Mouse (Mus musculus): ENCODE data around the gene 2610528J11Rik.
"Not testable (repeated sequence)": the region's sequence is repeated elsewhere in the genome, so short reads cannot be mapped to it uniquely, and the experiment has no call there.

2610528J11Rik gene

DNA sequence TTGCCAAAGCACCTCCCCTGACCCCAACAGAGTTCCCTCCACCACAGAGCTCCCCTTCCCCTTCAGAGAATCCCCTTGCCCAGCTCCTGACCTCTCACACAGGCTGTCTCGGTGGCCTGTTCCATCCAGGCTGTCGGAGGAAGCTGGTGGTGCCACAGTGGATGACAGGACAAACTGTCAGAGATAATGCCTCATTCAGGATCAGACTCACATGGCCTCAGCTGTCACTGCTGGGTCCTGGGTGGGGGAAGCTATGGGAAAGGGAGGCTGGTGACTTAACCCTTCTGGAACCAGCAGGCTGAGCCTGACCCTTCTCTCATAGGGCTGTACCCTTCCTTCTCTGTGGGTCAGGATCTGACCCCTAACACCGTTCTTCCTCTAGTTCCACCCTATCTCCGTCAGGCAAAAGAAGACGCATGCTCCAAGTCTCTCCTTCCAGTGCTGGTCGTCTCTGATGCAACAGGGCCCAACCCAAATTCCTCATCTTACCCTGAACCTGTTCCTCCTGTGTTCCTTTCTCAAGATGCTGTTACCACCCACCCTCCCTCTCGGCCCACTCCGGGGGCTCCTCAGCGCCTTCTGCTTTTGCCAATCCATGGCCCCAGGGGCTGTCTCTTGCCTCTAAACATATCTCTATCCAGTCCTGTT is 15.8 kb downstream of the 2610528J11Rik start:
- DNase-seq (ENCODE audit: low spot score) = no peak

DNA sequence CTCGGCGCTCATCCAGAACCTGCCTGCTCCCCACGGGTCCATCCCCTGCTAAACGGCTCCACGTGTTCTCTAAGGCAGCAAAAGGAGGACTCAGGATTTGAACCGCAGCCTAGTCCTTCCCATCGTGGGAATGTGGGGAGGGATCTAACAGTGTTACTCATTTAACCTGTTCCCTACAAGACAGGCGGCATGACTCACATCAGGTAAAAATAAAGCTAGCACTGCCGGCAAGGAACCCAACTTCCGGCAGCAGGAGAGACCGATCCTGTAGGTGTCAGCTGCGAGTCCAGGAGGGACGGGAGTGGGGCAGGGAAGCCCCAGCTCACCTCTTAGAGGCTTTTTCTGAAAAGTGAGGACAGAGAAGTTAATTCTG is 16.3 kb downstream of the 2610528J11Rik start:
- peak; percentile 51 for DNase-seq (ENCODE audit: low spot score)

- peak; percentile 89 for DNase-seq (ENCODE audit: low spot score)
Observed at GRCm38 (mm10) chr4:118543592-118544260, 16.9 kb downstream of the 2610528J11Rik start, which contains the start of gene Tmem125. Tmem125 (minus strand) TSS chr4:118544044.

DNA sequence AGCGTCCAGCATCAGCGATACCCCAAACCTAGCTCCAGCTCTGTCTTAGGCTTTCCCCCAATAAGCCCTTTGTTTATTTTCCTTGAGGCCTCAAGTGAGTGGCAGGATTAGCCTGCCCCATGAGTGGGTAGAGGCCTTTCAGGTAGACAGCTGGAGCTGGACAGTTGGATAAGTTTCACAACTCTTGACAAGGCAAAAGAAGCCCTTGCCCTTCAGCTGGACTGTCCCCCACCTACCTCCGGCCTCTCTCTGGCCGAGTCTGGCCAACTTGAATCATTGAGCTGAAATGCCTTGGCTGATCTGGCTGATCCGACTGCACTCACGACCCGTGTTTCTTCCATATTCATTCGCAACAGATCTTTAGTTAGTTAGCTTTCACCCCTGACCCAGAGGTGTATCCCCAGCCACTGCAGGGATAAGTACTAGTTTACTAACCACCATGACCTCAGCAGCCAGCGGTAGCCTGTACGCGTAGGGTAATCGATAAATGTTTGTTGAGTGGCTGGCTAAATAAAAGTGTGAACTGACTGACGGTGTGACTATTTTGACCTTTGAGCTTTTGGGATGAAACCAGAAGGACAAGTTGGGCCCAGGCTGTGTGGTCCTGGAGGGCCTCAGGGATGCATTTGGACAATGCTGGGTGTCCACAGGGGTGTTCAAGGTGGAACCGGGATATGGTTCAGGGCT is 17.8 kb downstream of the 2610528J11Rik start:
- DNase-seq (ENCODE audit: low spot score) = no peak

GRCm38 (mm10) chr4:118547424-118548129 is 20.8 kb downstream of the 2610528J11Rik start:
- DNase-seq (ENCODE audit: low spot score) = peak; percentile 54

DNA sequence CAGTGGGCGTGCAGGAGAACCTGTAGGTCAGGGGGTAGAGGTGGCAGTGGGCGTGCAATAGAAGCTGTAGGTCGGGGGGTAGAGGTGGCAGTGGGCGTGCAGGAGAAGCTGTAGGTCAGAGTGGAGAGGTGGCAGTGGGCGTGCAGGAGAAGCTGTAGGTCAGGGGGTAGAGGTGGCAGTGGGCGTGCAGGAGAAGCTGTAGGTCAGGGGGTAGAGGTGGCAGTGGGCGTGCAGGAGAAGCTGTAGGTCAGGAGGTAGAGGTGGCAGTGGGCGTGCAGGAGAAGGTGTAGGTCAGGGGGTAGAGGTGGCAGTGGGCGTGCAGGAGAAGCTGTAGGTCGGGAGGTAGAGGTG is 21.3 kb downstream of the 2610528J11Rik start:
- not testable (repeated sequence) for DNase-seq (ENCODE audit: low spot score)

GRCm38 (mm10) chr4:118553039-118553649 is 26.3 kb downstream of the 2610528J11Rik start:
- no peak for DNase-seq (ENCODE audit: low spot score)

DNA sequence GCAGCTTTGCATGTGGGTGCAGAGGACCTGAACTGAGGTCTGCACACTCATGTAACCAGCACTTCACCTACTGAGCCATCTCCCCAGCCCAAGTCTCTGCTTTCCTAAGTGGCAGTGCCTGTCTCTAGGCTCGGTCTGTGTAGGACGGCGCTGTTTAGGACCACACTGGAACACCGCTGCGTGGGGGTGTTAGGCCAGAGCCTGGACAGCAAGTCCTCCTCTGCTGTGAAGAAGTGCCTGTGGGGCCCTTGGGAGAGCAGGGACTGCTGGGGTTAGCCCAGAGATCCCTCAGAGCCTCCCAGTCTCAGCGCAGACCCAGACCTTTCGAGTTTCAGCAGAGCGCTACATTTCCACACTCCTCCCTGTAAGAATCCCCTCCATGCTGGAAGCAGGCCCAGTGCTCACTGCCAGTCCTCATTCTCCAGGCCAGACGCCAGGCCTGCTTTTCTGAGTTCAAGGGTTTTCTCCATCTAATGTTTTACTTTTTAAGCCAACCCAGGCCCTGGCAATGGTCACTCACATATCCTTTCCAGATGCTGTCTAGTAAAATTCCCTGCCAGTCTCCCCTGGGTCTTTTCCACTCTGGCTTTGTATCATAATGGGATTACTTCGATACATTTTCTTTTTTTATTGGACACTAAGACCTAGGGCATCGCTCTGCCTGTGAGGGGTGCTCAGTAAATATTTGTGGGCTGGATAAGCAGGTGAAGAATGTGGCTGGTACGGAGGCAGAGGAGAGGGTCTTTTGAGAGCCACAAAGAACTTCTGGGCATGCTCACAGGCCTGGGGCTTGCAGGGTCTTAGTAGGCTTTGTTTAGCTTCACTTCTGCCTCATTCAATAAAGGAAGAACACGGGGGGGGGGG is 37.5 kb downstream of the 2610528J11Rik start:
- no peak for DNase-seq (ENCODE audit: low spot score)

GRCm38 (mm10) chr4:118564926-118565279 is 38.1 kb downstream of the 2610528J11Rik start:
- DNase-seq (ENCODE audit: low spot score) = no peak

- peak; percentile 63 for DNase-seq (ENCODE audit: low spot score)
Observed at GRCm38 (mm10) chr4:118566161-118566676, 39.4 kb downstream of the 2610528J11Rik start.

- no peak for DNase-seq (ENCODE audit: low spot score)
Observed at GRCm38 (mm10) chr4:118568709-118569108, 41.9 kb downstream of the 2610528J11Rik start.

DNA sequence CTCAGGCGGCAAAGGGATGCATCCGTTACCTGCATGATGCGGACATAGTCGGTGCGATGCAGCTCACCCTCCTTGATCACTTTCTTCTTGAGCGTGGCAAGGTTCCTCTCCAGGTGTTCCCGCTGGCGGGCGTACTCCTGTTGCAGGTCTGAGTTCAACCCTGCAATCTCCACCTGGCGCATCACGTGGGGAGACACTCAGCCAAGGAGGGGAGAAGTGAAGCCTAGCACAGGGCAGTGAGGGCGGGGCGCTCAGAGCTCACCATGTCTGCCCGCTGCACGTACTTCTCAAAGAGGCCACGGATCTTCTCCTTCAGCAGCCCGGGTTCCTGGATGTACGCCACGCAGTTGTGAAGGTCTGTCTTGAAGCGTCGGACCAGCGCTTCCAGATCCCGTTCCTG is 42.5 kb downstream of the 2610528J11Rik start:
- DNase-seq (ENCODE audit: low spot score) = no peak

DNA sequence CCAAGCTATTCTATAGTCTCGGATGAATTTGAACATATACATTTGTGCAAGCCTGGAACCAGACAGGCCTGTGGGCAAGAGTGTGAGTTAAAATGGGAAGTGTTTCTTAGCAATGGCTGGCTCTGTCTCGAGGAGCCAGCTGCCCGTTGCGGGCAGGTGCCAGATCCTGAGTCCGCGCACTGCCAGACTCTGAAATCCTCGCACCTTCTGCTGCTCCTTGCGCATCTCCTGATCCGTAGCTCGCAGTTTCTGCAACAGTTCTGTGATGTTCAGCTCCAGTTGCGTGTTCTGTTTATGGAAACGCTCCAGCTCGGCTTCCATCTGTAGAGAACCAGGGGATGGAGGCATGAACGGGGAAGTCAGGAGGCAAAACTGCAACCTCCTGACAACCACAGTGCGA is 44.6 kb downstream of the 2610528J11Rik start:
- DNase-seq (ENCODE audit: low spot score) = no peak

DNA sequence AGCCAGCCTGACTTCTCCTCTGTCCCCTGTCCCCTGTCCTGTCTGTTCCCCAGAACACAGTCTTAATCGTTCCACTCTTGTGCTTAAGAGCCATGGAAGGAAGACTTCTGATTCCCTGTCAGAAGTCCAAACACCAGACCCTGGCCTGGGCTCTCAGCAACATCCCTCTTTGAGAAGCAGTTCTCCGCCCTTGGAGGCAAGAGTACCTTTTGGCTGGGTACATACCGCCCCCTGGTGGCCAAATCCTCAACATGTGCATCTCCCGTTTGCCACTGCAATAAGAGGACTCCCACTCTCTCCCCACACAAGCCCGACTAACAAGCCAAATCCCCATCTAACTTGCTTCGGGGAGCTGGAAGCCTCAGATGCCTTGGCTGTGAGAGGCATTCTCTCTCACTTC is 49.3 kb downstream of the 2610528J11Rik start:
- DNase-seq (ENCODE audit: low spot score) = peak; percentile 74

GRCm38 (mm10) chr4:118579313-118579712 is 52.5 kb downstream of the 2610528J11Rik start:
- DNase-seq (ENCODE audit: low spot score) = no peak

All from lung, postnatal 25 days (tissue).